Mouse (Mus musculus) bone marrow macrophage, adult 2 months (primary cell): ENCODE results near the gene Mrps5.

Source experiments
- CTCF ChIP-seq: IDR thresholded peaks from 2 replicates; pipeline ENCODE4 v1.5.1; 2012; ENCODE audit warnings: low read depth, mild to moderate bottlenecking, low read length, moderate library complexity
- POLR2A ChIP-seq: IDR thresholded peaks from 2 replicates; pipeline ENCODE4 v1.6.1; 2012; ENCODE audit warnings: mild to moderate bottlenecking, low read depth, low read length, borderline replicate concordance

DNA sequence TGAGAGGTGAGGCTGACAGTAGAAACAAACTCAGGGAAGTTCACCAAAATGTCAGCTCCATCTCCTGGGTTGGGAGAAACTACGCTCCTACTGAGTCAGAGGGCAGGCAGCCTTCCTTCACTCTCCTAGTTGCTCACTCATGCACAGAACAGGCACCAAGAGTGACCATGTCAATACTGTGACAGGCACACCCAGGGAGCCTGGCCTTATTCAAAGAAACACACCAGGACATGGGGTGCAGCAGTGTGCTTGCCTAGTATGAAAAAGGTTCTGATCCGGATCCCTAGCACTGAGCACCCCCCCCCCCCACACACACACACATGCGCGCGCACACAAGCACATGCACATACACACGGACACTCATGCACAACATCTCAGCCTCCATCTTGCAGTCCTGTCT, 61.1 kb downstream of the Mrps5 start:
- no peak for TF ChIP-seq CTCF
- no peak for TF ChIP-seq POLR2A
